Mouse (Mus musculus) cerebellum, adult 2 months (tissue): ENCODE measurements around the gene Slc9a6. TPM values are rescaled to one million over a fixed set of nuclear protein-coding genes. Genes with fewer than 3 reads are reported as not detected.

Experiments
- DNase-seq, 2 experiments: peaks; one replicate each; pipeline ENCODE4 v3.0.0; 2021
- H3K27ac ChIP-seq: fragments of 200-500 bp; 2 replicates; pipeline ENCODE4 v1.5.1; 2012; ENCODE audit warnings: low read length, control low read depth, inconsistent platforms; ENCODE audit not compliant: insufficient read depth
- H3K27me3 ChIP-seq: fragments of 200-500 bp; 2 replicates; pipeline ENCODE4 v1.6.1; 2012; ENCODE audit warnings: inconsistent platforms, mild to moderate bottlenecking, low read length, moderate library complexity; ENCODE audit not compliant: control insufficient read depth, insufficient read depth
- H3K4me1 ChIP-seq: fragments of 200-500 bp; 2 replicates; pipeline ENCODE4 v1.6.1; 2011; ENCODE audit warnings: low read length; ENCODE audit not compliant: control insufficient read depth, insufficient read depth
- H3K4me3 ChIP-seq: fragments of 200-500 bp; replicated peaks from 2 replicates; pipeline ENCODE3; 2011; ENCODE audit warnings: mild to moderate bottlenecking, low read depth, low read length, control low read depth; ENCODE audit not compliant: insufficient read depth
- CTCF ChIP-seq: fragments of 200-500 bp; IDR thresholded peaks from 2 replicates; pipeline ENCODE4 v1.5.1; 2011; ENCODE audit warnings: low read depth, mild to moderate bottlenecking, control low read depth, low read length, moderate library complexity, borderline replicate concordance; ENCODE audit not compliant: insufficient read depth
- POLR2A ChIP-seq: fragments of 200-500 bp; IDR thresholded peaks from 2 replicates; pipeline ENCODE4 v1.6.1; 2011; ENCODE audit warnings: low read length, control low read depth, borderline replicate concordance; ENCODE audit not compliant: insufficient read depth
- WGBS: fragments of 180-500 bp; shearing (Covaris S2); methylation state at CpG from one replicate; pipeline ENCODE4 v1.1.7; 2018; 5-methylcytosine and 5-hydroxymethylcytosine counted together
- polyA plus RNA-seq: library from polyadenylated mRNA; depleted of rRNA; stranded (reverse); fragments of >200 nt; gene quantifications from 2 replicates; pipeline ENCODE4 v1.2.3, GENCODE M21; 2012

Gene Slc9a6
- polyA plus RNA-seq, 1 experiment = 97.5 TPM

- no peaks in the 10 kb centered on the region for H3K4me1 ChIP-seq
- 89% methylated on average over 5 of the region's 5 CpGs for WGBS
- no peak overlapping the region for H3K4me3 ChIP-seq
- no peak for DNase-seq
- H3K27me3 ChIP-seq = no peaks in the 10 kb centered on the region
- H3K27ac ChIP-seq = no peak overlapping the region
- no peak for TF ChIP-seq POLR2A
- TF ChIP-seq CTCF = no peak
These were observed 58.5 kb downstream of the Slc9a6 start for GRCm38 (mm10) chrX:56668051-56668450.

GRCm38 (mm10) chrX:56668501-56668900 is 58.9 kb downstream of the Slc9a6 start:
- Histone ChIP-seq H3K4me3 (no peak overlapping the region), H3K27ac (no peak overlapping the region), H3K4me1 (no peaks in the 10 kb centered on the region), H3K27me3 (no peaks in the 10 kb centered on the region)
- no peak for TF ChIP-seq CTCF
- TF ChIP-seq POLR2A = no peak
- no peak for DNase-seq
- 95% methylated on average over 3 of the region's 3 CpGs for WGBS

- TF ChIP-seq CTCF = no peak
- no peak for TF ChIP-seq POLR2A
- WGBS = 45% methylated on average over 6 of the region's 6 CpGs
- Histone ChIP-seq H3K4me1 (no peaks in the 10 kb centered on the region), H3K27ac (no peak overlapping the region), H3K27me3 (no peaks in the 10 kb centered on the region), H3K4me3 (no peak overlapping the region)
- DNase-seq = no peak
These were observed 66.0 kb downstream of the Slc9a6 start for GRCm38 (mm10) chrX:56675556-56675955.

- no peak overlapping the region for H3K27ac ChIP-seq
- no peak for DNase-seq
- H3K4me1 ChIP-seq = no peaks in the 10 kb centered on the region
- TF ChIP-seq CTCF (no peak), POLR2A (no peak)
- WGBS = 77% methylated on average over 6 of the region's 6 CpGs
- H3K4me3 ChIP-seq = no peak overlapping the region
- H3K27me3 ChIP-seq = no peaks in the 10 kb centered on the region
These were observed 68.2 kb downstream of the Slc9a6 start for GRCm38 (mm10) chrX:56677736-56678135.

- H3K4me3 ChIP-seq = no peak overlapping the region
- no peak for DNase-seq
- 38% methylated on average over 6 of the region's 6 CpGs for WGBS
- H3K4me1 ChIP-seq = no peaks in the 10 kb centered on the region
- H3K27me3 ChIP-seq = no peaks in the 10 kb centered on the region
- H3K27ac ChIP-seq = no peak overlapping the region
- TF ChIP-seq CTCF = no peak
- TF ChIP-seq POLR2A = no peak
These were observed 69.5 kb downstream of the Slc9a6 start for GRCm38 (mm10) chrX:56679066-56679465.

- H3K27me3 ChIP-seq = no peaks in the 10 kb centered on the region
- no peak for DNase-seq
- TF ChIP-seq CTCF (no peak), POLR2A (no peak)
- WGBS = 8% methylated on average over 1 of the region's 1 CpGs
- no peak overlapping the region for H3K4me3 ChIP-seq
- H3K27ac ChIP-seq = no peak overlapping the region
- no peaks in the 10 kb centered on the region for H3K4me1 ChIP-seq
These were observed 72.7 kb downstream of the Slc9a6 start for GRCm38 (mm10) chrX:56682156-56682720.

GRCm38 (mm10) chrX:56683521-56683920 is 74.0 kb downstream of the Slc9a6 start:
- TF ChIP-seq CTCF (no peak), POLR2A (no peak)
- H3K27ac ChIP-seq = no peak overlapping the region
- no peak for DNase-seq
- H3K27me3 ChIP-seq = no peaks in the 10 kb centered on the region
- H3K4me3 ChIP-seq = no peak overlapping the region
- no peaks in the 10 kb centered on the region for H3K4me1 ChIP-seq
- 23% methylated on average over 10 of the region's 10 CpGs for WGBS

GRCm38 (mm10) chrX:56692554-56692953 is 83.0 kb downstream of the Slc9a6 start:
- Histone ChIP-seq H3K27me3 (no peaks in the 10 kb centered on the region), H3K4me1 (no peaks in the 10 kb centered on the region), H3K4me3 (no peak overlapping the region), H3K27ac (no peak overlapping the region)
- 92% methylated on average over 6 of the region's 6 CpGs for WGBS
- no peak for DNase-seq
- TF ChIP-seq POLR2A (no peak), CTCF (no peak)

GRCm38 (mm10) chrX:56694539-56694938 is 85.0 kb downstream of the Slc9a6 start:
- 98% methylated on average over 2 of the region's 2 CpGs for WGBS
- no peak for TF ChIP-seq CTCF
- no peak for TF ChIP-seq POLR2A
- Histone ChIP-seq H3K4me3 (no peak overlapping the region), H3K4me1 (no peaks in the 10 kb centered on the region), H3K27me3 (no peaks in the 10 kb centered on the region), H3K27ac (no peak overlapping the region)
- no peak for DNase-seq
